In genomic region chr6:139662462-139662861, GRCm38 (mm10) we compare ENCODE assay signal across 7 mouse cellular contexts.
DNase-seq lines count a peak whose midpoint lies in the region; ATAC-seq and TF ChIP-seq lines count a peak whose summit lies in the region.

No protein-coding gene starts in this region.

- no peak overlapping the region for H3K4me3 ChIP-seq in kidney, postnatal 0 days (replicated peaks; ENCODE audit: low read depth, low read length)
- H3K4me3 ChIP-seq in stomach, postnatal 0 days (ENCODE audit: low read depth, low read length): no peak overlapping the region

- H3K4me2 ChIP-seq in kidney, postnatal 0 days (ENCODE audit: low read length): no peak overlapping the region
- H3K4me2 ChIP-seq in stomach, postnatal 0 days (replicated peaks; ENCODE audit: low read depth): no peak overlapping the region

- H3K36me3 ChIP-seq in kidney, postnatal 0 days (ENCODE audit: insufficient read depth, low read length): no peaks in the 10 kb centered on the region
- no peaks in the 10 kb centered on the region for H3K36me3 ChIP-seq in stomach, postnatal 0 days (ENCODE audit: control insufficient read depth, insufficient read depth, low read length)

- H3K27ac ChIP-seq in kidney, postnatal 0 days: no peak overlapping the region
- no peak overlapping the region for H3K27ac ChIP-seq in stomach, postnatal 0 days (replicated peaks)

- peak; percentile 43; the same call in 1 of the 2 replicates for ATAC-seq in kidney, postnatal 0 days (replicated peaks; ENCODE audit: low FRiP score, low read depth)
- no peak for ATAC-seq in stomach, postnatal 0 days (ENCODE audit: low FRiP score, low TSS enrichment)

- H3K9me3 ChIP-seq in kidney, postnatal 0 days (replicated peaks; ENCODE audit: low read length): no peaks in the 10 kb centered on the region
- no peaks in the 10 kb centered on the region for H3K9me3 ChIP-seq in stomach, postnatal 0 days (ENCODE audit: control insufficient read depth, low read length)

- TF ChIP-seq CTCF in kidney, postnatal 0 days (IDR thresholded peaks at IDR 0.05; ENCODE audit: low read depth): peak; percentile 78
- TF ChIP-seq CTCF in stomach, postnatal 0 days (IDR thresholded peaks at IDR 0.05; ENCODE audit: low read depth): peak; percentile 76

- 65% methylated on average over 1 of the region's 1 CpGs for WGBS in kidney, postnatal 0 days
- WGBS in stomach, postnatal 0 days: 50% methylated on average over 1 of the region's 1 CpGs

- no peaks in the 10 kb centered on the region for H3K27me3 ChIP-seq in kidney, postnatal 0 days (ENCODE audit: insufficient read depth, low read length)
- H3K27me3 ChIP-seq in stomach, postnatal 0 days (ENCODE audit: control insufficient read depth, insufficient read depth, low read length): no peaks in the 10 kb centered on the region

- no peaks in the 10 kb centered on the region for H3K4me1 ChIP-seq in kidney, postnatal 0 days (replicated peaks; ENCODE audit: insufficient read depth, low read length)
- no peaks in the 10 kb centered on the region for H3K4me1 ChIP-seq in stomach, postnatal 0 days (replicated peaks; ENCODE audit: control insufficient read depth, insufficient read depth)

- H3K9ac ChIP-seq in kidney, postnatal 0 days (ENCODE audit: low read depth, low read length): no peak overlapping the region
- H3K9ac ChIP-seq in stomach, postnatal 0 days (ENCODE audit: low read length): no peak overlapping the region

- intact Hi-C loops in left cerebral cortex, postnatal 14 days (cut with DNase I): no loop called here

- TF ChIP-seq EP300 in stomach, postnatal 0 days (optimal IDR thresholded peaks at IDR 0.05): no peak

- DNase-seq in kidney, postnatal 0 days (ENCODE audit: low spot score): peak; percentile 61
- DNase-seq in kidney, adult 11 months: no peak
- DNase-seq in NIH3T3 (ENCODE audit: low read depth): peak; percentile 7
- DNase-seq in adrenal gland, postnatal 36 days: peak; percentile 15 to 31
- peak; percentile 47 to 55 for DNase-seq in left cerebral cortex, postnatal 14 days (ENCODE audit: low spot score in 2 of 2)
- no peak for DNase-seq in stomach, postnatal 0 days (ENCODE audit: low spot score)
- DNase-seq in thymus, postnatal 0 days (ENCODE audit: low spot score): no peak

Comparison
In these comparisons a context has a peak if more than half of its experiments do, and no peak if none do; other contexts are left out.
1. DNase-seq: peak in kidney, postnatal 0 days (single experiment), NIH3T3 (single experiment), adrenal gland, postnatal 36 days (2 of 2) and left cerebral cortex, postnatal 14 days (2 of 2); none in kidney, adult 11 months (single experiment), stomach, postnatal 0 days (single experiment) and thymus, postnatal 0 days (single experiment).